Mouse (Mus musculus) hematopoietic multipotent progenitor cell, adult 10-12 weeks (in vitro differentiated cells): Measurements from ENCODE around the gene Hibadh. TPM values are rescaled to one million over a fixed set of nuclear protein-coding genes. Genes with fewer than 3 reads are reported as not detected.

Source experiments
- polyA plus RNA-seq: library from polyadenylated mRNA; stranded (reverse); fragments of >175 nt; gene quantifications from 2 replicates; pipeline ENCODE4 v1.2.3, GENCODE M21; 2012; ENCODE audit warnings: low replicate concordance

The Hibadh gene
- polyA plus RNA-seq: 8.2 and 8.4 TPM in 2 replicates

DNA sequence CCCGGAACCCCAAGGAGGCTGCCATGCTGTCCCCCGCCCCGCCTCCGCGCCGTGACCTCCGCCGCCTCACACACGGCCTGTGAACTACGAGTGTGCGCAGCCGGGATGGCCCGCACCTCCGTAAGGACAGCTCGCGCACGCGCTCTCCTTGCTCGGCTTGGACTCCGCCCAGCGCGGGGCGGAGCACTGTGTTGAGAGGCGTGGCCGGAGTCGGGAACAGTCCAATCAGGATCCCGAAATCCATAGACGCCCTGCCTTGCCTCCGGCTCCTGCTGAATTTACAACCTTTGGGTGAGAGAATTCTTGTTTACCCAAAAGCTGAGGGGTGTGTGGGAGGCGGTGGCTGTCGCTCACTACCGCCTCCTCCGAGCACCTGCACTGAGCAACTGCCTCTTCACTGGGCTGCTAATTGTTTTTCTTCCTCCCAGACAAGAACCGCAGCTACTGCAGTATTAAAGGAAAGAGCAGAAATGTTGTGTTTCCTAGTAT, at the start of gene Hibadh:
TSS of gene Hibadh (minus strand) at position 166 of the 489 bp plus-strand sequence.

Other genes starting within 250 kb of the Hibadh start
- 14.5 and 30.6 TPM in 2 replicates for gene Tax1bp1, start 73.3 kb upstream of the Hibadh start, polyA plus RNA-seq